Mouse (Mus musculus): ENCODE results near the gene Dennd1c.
A peak's percentile ranks its signal among the peaks of the same experiment; 100 is the strongest.

Dennd1c gene

GRCm38 (mm10) chr17:57047406-57047805 is 30.9 kb downstream of the Dennd1c start:
- DNase-seq (ENCODE audit: low spot score) = no peak

GRCm38 (mm10) chr17:57041554-57041953 is 36.8 kb downstream of the Dennd1c start, which contains the start of gene Slc25a41:
Gene Slc25a41 (minus strand): TSS chr17:57041654.
- DNase-seq (ENCODE audit: low spot score) = no peak

- DNase-seq (ENCODE audit: low spot score) = no peak
These were observed 39.3 kb downstream of the Dennd1c start for GRCm38 (mm10) chr17:57038978-57039377.

DNA sequence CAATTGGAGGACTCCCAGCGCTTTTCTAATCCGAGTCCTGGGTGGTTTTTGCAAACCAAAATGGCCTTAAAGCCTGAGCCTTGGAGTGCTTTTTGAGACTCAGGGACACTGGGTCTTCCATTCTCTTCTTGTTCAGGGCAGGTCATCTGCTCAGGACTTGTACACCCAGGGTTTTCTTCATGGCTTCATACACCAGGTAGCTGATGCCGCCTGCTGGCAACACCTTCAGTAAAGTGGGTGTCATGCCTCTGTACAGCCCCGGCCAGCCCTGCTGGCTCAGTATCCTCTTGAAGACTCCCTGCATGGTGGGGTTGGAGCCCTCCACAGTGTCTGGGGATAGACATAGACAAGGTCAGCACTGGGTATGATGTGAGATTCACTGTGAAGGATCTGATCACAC is 45.5 kb downstream of the Dennd1c start:
- no peak for DNase-seq (ENCODE audit: low spot score)

DNA sequence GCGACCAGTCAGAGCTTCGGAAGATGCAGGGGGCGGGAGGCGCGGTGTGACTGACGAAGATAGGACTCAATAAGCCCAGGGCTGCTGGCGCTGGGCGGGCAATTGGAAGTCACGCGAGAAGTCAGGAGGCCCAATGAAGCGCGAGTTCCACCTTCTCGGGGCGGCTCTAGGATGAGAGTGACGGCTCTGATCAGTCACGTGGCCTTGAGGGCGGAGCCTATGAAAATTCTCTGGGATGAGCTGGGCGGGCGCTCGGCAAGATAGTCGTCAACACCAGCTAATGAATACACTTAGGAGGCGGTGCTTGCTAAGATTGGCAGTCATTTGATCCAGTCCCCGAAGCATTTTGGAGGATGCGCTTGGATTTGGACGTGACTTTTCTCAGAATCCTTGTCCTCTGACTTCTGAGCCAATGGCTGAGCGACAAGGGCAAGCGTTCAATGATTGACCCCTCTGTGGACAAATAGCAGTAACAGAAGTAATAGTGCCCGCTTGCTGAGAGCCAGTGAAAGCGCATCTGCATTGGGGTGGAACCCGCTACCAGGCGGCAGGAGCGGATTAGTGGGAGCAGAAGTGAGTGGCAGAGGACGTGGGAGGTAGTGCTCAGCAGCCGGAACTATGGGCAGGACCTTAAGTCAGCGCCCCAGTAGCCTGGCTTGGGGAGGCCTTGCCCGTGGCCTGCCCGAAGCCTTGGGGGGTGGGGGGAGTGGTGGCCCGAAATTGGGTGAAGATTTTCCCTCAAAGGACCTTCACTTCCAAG is 46.5 kb downstream of the Dennd1c start:
- peak; percentile 98 for DNase-seq (ENCODE audit: low spot score)

DNA sequence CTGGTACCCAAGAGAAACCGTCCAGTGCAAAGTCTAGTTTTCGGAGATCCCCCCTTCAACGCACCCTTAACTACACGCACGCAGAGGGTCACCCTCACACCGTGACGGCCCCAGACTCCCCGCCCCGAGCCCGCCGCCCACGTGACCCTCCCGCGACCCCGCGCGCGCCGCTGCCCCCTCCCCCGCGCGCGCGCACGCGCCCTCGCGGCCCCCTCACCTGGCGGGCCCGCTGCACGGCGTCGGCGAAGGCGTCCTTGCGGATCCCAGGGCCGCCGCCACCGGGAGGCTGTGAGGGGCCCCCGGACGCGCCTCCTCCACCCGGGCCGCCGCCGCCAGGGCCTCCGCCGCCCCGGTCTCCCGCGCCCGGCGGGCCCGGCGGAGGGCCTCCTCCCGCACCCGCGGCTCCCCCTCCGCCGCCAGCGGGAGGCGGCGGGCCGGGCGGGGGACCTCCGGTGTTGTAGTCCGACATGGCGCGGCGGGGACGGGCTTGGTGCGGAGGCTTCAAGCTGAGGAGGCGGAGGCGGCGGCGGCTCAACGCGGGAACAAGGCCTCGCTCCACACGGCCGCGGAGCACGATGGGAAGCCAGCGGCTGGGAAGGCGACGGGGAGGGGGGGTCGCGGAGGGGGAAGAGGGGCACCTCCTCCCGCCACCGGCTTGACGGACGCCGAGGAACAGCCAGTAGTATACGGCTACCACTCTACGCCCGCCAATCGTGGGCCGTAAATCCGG is 47.2 kb downstream of the Dennd1c start, which contains the start of gene Khsrp:
Gene Khsrp, minus strand, starts transcription at position 592 of the 730 bp plus-strand sequence.
- no peak for DNase-seq (ENCODE audit: low spot score)

GRCm38 (mm10) chr17:57029691-57030090 is 48.6 kb downstream of the Dennd1c start:
- peak; percentile 49 for DNase-seq (ENCODE audit: low spot score)

- DNase-seq (ENCODE audit: low spot score) = no peak
These were observed 50.8 kb downstream of the Dennd1c start for GRCm38 (mm10) chr17:57027471-57027870.

- DNase-seq (ENCODE audit: low spot score) = no peak
These were observed 57.4 kb downstream of the Dennd1c start for GRCm38 (mm10) chr17:57020960-57021359.

GRCm38 (mm10) chr17:57019693-57020092 is 58.6 kb downstream of the Dennd1c start:
- peak; percentile 21 for DNase-seq (ENCODE audit: low spot score)

Measured in spleen, adult 12 weeks (tissue).